Mouse (Mus musculus): ENCODE data around the gene Rnf145. TPM values are rescaled to one million over a fixed set of nuclear protein-coding genes. Genes with fewer than 3 reads are reported as not detected.

Gene Rnf145
- polyA plus RNA-seq, 1 experiment = 63.6 TPM

DNA sequence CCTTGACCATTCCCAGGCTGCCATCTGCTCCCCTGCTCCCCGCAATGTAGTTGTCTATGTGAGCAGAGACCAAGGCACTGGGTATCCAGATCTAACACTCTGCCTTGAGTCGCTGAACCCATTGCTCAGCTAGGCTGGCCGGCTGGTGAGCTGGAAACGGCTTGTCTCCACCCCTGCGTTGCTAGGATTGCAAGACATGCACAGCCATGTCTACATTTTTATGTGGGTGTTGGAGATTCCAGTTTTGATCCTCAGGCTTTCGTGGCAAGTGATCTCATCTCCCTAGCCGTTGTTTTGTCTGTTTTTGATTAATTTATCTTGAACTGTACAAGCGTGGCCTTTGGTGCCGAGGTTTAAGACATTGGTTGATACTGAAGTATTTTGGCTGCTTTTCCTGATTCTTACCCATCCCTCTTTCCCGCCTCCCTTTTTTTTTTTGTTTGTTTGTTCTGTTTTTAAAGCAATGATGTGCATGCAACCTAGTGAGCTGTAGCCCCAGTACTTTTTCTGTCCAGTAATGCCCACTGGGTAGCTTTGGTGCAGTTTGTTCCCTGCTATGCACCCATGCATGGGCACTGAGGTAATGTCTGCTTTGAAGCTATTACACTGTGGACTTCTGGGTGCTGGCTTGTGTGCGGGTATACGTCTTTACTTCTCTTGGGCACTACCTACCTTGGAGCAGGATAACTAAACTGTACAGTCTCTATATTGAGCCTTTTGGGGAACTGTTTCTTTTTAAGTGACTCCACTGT lies 16.4 kb downstream of the Rnf145 start:
- DNase-seq (ENCODE audit: low read depth) = no peak

DNA sequence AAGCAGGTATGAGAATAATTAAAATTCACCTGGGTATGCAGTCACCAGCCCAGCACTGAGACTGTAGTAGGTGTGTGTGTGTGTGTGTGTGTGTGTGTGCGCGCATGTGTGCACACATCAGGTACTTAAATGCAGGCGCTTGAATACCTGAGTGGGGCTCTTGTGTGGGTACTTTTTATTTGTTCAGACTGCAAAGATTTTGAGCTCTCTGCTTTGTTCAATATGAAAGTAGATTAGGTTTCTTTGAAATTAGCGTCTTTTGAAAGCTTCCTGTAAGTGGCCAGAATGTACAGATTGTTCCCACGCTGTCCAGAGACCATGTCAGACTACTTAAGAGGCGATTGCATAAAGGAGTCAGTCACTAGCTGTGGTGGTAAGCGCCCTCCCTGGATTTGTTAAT lies 18.6 kb downstream of the Rnf145 start:
- DNase-seq (ENCODE audit: low read depth) = no peak

DNA sequence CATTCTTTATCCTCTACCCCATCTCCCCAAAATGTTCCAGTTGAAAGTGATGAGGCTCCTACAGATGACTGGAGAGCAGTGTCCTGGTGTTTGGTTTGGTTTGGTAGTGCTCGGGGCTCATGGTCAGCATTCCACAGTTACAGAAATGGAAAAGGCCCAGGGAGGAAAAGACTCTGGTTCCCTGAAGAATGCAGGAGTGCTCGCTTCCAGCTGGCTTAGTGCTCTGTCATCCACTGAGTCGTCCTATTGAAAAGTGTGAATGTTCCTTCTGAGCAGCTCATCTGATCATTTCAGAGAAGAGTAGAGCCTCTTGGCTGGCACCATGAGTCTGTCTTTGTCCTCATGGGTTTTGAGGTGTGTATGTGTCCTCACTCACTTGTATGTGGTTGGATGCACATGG lies 19.3 kb downstream of the Rnf145 start:
- no peak for DNase-seq (ENCODE audit: low read depth)

DNA sequence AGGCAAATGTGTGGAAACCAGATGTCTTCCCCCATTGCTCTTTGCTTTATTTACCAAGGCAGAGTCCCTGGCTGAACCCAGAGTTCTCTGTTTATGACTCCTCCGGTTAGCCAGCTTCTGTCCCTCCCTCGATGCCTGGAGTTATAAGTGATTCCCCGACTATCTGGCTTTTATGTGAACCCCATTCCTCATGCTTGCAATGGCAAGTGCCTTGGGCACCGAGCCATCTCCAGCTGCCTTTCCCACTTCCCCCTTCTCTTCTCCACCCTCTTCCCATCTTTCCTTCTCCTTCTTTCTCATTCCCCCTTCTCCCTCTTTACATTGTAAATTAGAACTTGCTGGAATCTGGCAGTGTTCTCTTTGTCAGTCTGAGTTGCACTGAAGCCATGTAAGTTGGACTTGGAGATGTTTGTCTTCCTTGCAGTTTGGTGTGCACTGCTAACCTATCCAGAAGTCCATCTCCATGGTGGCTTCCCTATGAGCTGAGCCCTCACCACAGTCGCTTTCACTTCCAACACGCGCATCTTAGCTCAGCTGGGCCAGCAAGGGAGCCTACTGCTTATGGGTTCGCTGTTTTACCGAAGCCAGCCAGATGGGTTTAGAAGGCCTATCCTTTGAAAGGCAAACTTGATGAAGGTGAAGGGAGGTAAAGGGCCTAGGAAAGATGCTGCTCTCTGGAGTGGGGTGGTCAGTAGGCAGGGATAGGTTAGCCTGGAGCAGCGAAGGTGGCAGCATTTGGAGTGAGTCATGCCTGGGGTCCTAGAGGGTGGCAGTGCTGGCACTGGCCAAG lies 19.9 kb downstream of the Rnf145 start:
- no peak for DNase-seq (ENCODE audit: low read depth)

DNA sequence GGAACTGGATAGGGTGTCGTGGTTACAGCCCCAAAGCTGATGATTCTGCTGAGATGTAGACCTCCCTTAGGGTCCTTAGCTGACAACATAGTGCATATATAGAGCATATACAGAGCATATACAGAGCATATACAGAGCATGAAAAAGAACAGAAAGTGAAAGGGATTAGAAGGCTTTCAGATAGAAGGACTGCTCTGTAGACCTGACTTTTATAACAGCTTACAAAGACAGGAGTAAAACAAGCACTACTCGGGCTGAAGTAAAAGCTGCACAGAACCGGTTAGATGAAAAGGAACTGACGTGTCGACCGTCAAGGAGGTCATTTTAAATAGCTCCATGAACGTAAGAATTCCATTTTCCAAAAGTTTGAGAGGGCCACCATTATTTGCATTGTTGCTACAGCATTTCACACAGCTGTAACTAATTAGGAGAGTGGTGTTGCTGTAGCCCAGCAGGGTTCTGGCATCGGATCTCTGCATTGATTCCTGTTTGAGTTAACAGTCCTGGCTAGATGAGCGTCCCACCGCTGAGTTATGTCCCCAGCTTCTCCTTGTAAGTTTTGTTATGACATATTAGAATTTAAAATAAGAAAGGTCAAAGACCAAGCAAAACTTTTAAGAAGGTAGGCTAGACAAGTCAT lies 20.6 kb downstream of the Rnf145 start:
- no peak for DNase-seq (ENCODE audit: low read depth)

DNA sequence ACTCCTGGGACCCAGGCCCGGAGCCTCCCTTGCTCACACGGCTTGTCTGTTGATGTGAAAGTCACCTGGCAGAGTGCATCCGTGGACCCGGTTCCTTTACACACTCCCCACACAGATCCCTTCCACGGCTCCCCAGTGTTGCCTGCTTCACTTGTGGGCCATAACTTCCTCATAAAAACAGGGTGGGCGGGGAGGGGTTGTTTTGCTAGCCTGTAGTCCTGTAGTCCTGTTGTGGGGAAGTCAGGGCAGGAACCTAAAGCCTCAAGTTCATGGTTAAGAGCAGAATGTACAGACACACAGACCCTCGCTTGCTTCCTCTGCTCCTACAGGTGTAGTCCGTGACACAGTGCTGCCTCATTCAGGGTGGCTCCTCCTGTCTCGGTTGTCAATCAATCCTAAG lies 21.5 kb downstream of the Rnf145 start:
- no peak for DNase-seq (ENCODE audit: low read depth)

DNA sequence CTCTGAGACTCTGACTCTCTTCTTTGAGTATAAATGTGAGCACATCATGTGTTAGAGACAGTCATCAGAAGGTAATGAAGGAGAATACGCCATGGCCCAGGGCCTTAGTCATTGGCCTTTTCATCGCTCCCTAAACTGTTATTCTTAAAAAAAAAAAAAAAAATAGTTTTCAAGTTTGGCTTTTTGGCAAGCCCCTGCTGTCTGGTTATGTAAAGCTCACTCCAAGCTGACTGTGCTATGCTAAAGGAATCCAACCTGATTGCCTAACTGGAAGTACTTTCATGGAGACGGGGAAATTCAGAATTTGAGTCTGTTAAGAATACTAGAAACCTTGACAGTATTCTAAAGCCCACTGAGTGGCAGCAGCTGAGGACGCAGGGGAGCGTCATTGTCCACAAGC lies 22.5 kb downstream of the Rnf145 start:
- no peak for DNase-seq (ENCODE audit: low read depth)

DNA sequence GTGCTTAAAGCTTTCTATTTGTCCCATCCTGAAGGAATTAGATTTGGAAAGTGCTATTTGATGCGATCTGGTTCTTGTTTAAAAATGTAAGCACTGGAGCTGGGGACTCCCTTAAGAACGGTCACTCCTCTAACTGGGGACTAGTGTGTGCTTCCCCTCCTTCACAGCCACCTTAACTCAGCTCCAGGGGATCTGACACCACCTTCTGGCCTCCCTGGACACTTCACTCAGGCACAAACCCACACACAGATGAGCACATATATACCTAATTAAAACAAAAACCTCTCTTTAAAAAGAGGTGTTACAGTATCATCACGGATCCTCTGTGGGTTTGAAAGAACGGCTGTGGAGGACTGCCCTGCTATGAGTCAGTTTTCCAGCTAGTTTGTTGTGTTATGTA lies 23.0 kb downstream of the Rnf145 start:
- DNase-seq (ENCODE audit: low read depth) = no peak

DNA sequence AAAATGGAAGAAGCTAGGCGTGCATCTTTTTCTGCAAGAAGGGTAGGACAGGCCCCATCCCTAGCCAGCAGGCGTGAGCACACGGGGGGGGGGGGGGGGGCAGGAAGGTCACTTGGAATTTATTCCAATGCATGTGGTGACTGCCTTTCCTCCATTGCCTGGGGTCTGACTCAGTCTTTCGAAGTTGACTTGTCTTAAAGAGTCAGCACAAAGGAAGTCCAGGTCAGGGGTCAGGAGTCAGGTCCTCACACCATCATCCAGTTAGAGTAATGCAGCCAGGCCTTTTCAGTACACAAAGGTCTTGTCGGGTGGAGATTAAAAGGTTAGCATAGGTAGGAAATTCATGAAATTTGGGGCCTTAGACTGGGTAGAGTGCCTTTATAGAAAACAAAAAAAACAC lies 24.8 kb downstream of the Rnf145 start:
- no peak for DNase-seq (ENCODE audit: low read depth)

DNA sequence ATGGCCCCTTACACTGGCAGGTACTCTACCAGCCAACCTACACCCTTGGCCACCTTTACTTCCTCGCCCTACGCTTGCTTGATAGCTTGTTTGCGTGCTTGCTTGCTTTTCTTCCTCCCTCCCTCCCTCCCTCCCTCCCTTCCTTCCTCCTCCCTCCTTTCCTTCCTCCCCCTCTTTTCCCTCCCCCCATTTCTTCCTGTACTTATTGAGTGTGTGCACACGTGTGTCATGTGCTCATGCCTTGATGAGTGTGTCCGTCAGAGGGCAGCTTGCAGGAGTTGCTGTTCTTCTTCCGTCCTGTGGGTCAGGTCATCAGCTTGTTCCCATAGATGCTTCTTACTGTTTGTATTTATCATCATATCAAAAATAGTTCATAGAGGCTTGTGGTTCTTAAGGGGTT lies 25.2 kb downstream of the Rnf145 start:
- no peak for DNase-seq (ENCODE audit: low read depth)

DNA sequence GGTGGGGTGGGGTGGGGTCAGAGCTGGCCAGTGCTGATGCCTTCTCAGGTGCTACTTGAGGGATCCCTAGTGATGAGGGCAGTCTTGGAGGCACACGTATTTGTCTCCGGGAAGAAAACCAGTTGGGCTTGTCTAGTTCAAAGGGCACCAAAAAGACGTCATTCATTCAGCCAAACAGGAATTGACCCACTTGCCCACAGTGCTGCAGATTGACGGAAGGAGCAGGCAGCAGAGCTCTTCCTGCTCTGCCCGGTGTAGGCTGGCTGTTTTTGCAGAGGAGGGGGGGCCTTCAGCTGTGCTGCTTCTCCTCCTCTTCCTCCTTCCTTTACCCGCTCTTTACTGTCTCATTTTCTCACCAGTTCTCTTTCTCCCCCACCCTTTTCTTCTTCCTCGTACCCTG lies 26.4 kb downstream of the Rnf145 start:
- DNase-seq (ENCODE audit: low read depth) = no peak

DNA sequence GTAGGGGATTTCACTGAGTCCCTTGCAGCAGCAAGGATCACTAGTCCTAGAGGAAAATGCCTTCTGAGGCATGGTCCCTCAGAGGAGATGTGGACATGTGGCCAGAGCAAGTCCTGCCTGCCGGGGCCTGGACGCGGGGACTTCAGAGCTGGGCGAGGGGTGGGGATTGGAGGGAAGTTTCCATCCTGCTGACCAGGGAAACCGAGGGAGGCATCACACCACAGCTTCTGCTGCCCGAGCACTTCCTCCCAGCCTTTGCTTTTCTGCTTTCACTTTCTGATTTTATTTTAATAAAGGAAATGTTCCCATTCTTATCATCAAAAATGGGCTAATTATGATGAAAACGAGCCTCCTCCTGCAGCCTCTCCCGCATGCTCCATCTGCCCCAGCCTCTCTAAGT lies 27.5 kb downstream of the Rnf145 start:
- DNase-seq (ENCODE audit: low read depth) = no peak

DNA sequence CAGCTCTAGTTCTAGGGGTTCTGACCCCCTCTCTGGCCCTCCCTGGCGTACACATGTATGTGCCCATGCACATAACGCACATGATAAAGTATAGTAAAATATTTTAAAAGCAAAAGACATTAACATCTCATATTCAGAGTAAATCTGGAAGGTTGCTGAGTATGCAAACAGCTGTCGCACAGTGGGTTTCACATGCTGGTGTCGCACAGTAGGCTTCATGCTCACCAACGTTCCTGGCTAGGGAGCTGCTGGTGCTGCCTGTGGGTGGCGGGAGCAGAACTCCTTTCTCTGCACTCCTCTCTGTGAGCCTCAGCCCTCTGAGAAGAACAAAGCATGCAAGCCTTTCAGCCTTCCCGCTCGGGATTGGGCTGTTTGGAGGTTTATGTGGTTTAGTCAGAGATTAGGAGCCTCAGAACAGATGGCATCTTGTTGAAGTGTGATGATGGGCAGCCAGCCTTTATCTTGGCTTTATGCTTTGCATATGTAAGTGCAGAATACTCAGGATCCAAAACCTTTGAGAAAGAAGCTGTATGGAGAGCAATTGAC lies 29.0 kb downstream of the Rnf145 start:
- DNase-seq (ENCODE audit: low read depth) = no peak

DNA sequence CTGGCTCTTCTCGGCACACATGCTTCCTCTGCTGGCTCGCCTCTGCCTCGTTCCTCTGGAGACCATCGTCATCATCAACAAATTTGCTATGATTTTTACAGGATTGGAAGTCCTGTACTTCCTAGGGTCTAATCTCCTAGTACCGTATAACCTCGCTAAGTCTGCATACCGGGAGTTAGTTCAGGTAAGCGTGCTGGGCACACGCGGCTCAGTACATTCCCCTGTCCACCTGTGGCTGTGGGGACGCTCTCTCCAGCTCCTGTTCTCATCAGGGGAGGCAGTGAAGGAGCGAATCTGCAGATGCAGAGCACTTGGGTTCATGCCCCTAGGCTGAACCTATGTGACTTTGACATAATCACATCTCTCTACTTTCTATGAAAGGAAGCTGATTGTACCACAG lies 30.1 kb downstream of the Rnf145 start:
- no peak for DNase-seq (ENCODE audit: low read depth)

DNA sequence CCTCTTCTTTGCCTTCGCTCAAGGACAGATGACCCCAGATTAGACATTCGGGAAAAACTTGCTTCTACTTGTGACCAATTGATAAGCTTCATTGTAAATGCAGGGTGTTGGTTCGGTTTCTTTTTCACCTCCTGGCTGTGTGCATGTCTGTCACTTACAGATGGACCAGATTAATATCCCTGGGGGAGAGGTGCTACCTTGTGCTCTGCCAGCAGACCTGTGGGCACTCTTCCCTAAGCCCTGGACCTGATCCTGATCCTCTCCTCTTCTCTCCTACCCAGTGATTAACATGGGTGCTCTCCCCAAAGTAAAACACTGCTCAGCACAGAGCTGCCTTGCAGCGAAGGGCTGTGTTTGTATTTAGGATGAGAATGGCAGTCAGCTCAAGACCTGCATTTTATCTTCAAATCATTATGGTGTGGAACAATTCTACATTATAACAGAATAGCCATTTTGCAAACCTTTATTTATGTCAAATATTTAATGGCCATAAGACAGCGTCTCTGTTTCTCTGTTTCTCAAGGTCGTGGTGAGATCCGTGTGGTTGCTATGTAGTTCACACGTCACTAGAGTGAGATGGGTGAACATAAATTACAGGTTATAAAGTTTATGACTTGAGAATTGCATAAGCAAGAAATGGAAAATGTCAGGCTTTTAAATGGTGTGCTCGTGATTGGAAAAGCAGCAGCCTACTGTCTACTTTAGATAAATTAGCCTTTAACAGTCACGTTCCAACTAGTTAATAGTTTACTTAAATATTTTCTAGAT lies 30.9 kb downstream of the Rnf145 start:
- no peak for DNase-seq (ENCODE audit: low read depth)

DNA sequence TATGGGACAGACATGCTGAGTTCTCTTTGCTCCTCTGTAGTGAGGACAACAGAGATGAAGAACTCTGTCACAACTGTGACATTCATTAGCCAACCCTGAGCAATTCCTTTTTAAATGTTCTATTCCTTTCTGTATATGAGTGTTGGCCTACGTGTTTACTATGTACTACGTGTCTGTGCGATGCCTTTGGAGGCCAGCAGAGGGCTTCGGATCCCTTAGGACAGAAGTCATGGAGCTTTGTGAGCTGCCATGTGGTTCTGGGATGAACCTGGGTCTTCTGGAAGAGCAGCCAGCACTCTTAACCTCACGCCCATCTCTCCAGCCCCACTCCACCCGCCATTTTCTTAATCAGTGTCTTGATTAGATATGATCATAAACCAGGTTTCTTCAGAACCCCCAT lies 32.2 kb downstream of the Rnf145 start:
- no peak for DNase-seq (ENCODE audit: low read depth)

DNA sequence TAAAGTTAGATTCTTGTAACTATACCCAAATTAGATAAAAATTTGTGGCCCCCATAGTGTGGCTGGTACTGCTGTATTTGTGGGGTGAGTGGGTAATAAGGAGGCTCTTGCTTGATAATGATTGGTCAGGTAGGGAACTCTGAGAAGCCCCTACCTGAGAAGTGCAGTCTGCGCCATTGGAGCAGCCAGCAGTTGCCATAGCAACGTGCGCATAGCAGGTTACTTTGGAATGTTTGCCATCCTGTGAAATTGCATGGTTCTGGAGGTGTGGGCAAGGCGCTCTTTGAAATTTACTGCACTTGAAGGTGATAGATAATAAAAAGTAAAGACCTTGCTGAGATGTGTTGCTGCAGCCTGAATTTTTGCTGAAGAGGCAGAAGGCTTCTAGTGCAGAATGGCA lies 35.6 kb downstream of the Rnf145 start:
- DNase-seq (ENCODE audit: low read depth) = no peak

DNA sequence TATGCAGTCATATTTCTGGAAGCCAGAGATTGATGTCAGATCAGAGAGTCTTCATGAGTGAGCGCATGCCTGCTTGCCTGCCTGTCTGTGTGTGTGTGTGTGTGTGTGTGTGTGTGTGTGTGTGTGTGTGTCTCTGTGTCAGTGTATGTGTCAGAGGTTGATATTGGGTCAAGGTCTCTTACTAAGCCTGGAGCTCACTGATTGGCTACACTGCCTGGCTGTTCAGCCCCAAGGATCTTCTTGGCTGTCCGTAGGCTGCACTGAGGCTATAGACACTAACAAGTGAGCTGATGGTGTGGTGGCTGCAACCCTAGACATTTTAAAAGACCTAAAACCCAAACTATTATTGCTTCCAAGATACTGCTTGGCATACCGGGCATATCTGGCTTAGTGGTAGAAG lies 39.8 kb downstream of the Rnf145 start:
- no peak for DNase-seq (ENCODE audit: low read depth)

DNA sequence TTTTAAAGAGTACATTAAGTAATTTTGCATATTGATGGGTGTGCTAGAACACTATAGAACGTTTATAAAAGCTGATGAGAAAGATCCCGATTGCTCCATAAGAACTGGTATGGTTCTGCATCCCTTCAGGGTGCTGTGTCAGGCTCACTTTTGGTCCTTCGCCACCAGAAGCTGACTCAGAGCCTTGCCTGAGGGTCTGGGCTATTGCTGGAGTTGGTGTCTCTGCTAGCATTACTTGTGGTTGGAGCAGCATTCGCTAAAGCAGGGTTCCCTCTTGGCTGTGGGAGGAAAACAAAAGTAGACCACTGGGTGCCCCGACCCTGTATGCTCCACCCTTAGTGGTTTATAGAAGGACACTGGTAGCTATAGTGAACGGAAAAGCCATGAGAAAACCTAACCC lies 40.7 kb downstream of the Rnf145 start:
- no peak for DNase-seq (ENCODE audit: low read depth)

DNA sequence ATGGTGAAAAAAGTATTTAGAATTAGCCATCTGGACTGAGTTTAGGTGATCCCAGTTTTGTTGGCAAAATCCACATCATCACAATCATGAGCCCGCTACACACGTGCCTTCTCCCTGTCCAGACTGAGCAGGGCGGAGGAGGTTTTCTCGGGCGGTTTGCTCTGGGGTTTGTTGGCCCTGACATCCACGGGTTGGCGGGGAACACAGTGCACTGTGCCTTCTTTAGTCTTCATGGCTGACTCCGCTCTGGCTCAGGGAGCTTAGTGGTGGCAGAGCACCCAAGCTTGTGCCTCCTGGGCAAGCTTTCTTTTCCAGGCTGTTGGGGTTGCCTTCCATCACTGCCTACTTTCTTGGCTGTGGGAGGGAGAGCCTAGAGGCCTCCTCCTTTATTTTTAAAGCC lies 41.6 kb downstream of the Rnf145 start:
- DNase-seq (ENCODE audit: low read depth) = peak; percentile 12

DNA sequence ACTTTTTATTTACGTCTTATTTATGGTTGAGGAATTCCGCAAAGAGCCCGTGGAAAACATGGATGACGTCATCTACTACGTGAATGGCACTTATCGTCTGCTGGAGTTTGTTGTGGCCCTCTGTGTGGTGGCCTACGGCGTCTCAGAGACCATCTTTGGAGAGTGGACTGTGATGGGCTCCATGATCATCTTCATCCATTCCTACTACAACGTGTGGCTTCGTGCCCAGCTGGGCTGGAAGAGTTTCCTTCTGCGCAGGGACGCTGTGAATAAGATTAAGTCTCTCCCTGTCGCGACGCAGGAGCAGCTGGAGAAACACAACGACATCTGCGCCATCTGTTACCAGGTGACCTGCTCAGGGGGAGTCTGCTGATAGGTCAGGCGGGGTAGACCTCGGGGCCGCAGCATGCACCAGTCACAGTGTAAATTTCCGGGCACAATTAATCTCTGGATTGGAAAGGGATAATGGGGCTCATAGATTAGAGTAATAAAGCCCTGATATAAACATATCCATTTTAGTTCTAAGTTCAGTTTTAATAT lies 42.8 kb downstream of the Rnf145 start:
- no peak for DNase-seq (ENCODE audit: low read depth)
